Mouse (Mus musculus) megakaryocyte progenitor cell, adult 5-6 weeks (primary cell): ENCODE measurements at regions not wholly inside any gene's neighbourhood (a gene's known extent, or its start where the extent isn't known, plus 50 kb on each side); places are given as distances from the start of the nearest gene placed in this dataset.
"Not testable (repeated sequence)": the region's sequence is repeated elsewhere in the genome, so short reads cannot be mapped to it uniquely, and the experiment has no call there.

Source experiments
- ATAC-seq: replicated peaks from 2 replicates; pipeline ENCODE4 v1.8.0; 2016; ENCODE audit warnings: mild to moderate bottlenecking, moderate TSS enrichment, inconsistent platforms; ENCODE audit not compliant: poor library complexity

- ATAC-seq: no peak
Measured at GRCm38 (mm10) chr10:117567379-117568137, 61.7 kb upstream of the Cpm start.

DNA sequence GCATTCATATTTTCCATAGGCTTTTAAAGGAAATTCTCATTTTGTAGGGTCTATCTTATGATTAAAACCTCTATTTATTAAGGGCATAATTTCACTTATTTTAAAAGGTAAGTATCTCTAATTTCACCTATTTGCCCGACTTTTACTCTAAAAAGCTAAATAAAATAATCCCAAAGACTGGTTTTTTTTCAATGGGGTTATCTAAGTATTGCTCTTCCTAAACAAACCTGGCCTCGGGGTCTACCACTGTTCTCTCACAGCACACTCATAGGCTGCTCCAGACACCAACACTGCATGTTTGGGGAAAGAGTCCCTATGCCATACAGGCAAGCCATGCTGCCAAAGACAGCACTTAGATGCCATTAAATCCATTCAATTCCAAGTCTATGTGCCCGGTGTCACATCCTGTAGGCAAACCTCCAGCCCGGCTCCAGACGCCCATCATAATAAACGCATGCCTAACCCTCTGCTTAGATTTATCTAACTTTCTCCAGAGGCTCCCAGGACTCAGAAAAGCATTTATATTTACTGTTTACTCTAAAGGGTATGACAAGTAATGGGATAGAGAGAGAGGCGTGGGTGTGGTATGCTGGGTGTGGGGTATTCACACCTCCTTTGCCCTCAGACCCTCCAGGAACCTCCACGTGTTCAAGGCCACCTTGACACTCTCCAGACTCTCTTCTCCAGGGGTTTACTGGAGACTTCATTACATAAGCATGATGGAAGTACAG is 62.5 kb upstream of the Cpm start:
- no peak for ATAC-seq

DNA sequence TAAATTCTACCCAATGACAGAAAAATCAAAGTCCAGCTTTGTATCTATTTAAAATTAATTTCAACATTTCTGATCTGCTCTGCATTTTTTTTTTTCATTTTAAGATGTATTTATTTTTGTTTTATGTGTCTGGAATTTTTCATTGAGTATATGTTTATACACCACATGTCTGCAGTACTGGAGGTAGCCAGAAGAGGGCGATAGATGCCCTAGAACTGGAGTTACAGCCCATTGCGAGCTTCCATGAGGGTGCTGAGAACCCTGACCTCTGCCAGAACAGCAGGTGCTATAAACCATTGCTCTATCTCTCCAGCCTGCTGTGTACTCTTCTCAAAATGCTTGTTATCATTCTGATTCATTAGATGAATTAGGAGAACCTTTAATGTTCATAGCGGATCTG is 63.1 kb upstream of the Cpm start:
- no peak for ATAC-seq

GRCm38 (mm10) chr10:117565529-117566086 is 63.7 kb upstream of the Cpm start:
- ATAC-seq: no peak

DNA sequence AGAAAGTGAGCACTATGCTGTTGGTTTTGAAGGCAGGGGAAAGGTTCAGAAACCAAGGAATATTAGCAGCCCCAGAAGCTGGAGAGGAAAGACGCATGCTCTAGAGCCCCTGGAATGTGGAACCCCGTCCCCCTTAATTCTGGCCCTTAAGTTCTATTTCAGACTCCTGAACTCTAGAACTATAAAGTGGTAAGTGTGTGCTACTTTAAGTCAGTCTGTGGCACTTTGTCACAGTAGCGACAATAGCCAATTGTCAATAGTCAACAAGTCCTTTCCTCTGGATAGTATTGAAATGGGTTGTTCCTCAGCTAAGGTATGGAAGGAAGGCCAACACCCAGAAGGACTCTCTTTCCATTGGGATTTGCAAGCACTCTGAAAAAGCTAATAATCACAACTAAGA is 64.2 kb upstream of the Cpm start:
- ATAC-seq: no peak

DNA sequence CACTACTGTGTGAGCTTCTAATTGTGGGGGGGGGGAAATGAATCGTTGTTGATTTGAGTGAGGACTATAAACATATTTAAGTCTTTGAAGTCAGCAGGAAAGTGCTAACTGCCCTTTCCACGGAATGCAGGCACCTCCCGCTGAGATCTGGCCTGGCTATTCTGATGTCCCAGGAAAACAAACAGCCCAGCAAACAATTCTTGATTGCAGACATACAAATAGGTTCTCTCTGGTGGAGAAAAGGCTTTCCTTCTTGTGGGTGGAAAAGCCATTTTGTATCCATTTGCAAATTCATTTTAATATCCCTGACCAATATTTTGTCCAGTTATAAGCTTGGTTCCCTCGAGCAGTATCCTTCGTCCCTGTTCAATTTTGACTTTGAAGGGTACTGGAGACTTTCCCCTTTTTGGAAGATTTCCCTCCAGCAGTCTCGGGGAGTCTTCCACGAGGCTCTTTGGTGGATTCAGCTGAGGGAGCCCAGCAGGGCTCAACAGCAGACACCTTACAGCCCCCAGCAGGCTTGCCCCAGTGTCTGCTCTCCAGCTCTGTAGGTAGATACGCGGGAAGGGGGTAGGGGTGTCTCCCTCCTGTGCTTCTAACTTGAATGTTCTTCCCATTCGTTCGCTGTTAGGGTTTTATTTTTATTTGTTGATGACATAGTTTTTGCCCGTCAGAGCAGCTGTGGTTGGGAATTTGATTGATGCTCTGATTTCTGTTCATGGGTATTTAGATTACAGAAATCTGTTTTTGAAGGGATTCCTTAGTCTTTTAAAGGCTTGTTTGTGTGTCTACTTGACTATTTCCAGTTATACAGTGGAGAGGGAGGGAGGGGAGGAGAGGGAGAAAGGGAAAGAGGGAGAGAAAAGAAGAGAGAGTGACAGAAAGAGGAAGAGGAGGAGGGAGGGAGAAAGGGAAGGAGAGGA is 64.9 kb upstream of the Cpm start:
- no peak for ATAC-seq

DNA sequence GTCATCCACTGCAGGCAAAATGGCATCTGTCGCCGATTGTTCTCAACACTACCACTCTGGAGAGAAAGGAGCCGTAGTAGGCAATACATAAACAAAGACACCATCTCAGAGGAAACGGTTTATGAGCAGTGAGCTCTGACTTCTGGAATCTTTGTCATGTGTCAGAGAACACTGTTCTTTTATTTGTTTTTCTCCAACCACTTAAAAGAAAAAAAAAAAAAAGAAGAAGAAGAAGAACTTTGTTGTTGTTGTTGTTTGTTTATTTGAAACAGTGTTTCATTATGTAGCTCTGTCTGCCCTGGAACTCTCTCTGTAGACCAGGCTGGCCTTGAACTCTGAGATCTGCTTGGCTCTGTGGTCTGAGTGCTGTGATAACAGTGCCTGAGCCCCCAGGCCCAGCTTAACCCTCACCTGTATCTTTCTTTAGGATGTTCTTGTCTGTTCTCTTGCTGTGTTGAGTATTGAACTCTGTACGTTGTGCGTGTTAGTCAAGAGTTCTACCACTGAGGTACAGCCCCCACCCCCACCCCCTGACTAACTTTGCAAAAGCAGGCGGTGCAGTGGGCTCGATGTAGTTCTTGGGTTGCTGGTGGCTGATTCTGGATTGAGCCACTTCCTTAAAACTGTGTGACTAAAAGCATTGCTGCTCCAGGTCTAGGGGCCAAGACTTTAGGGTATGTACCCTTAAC is 65.7 kb upstream of the Cpm start:
- ATAC-seq: no peak

- not testable (repeated sequence) for ATAC-seq
Measured at GRCm38 (mm10) chr10:117562850-117563248, 66.5 kb upstream of the Cpm start.

DNA sequence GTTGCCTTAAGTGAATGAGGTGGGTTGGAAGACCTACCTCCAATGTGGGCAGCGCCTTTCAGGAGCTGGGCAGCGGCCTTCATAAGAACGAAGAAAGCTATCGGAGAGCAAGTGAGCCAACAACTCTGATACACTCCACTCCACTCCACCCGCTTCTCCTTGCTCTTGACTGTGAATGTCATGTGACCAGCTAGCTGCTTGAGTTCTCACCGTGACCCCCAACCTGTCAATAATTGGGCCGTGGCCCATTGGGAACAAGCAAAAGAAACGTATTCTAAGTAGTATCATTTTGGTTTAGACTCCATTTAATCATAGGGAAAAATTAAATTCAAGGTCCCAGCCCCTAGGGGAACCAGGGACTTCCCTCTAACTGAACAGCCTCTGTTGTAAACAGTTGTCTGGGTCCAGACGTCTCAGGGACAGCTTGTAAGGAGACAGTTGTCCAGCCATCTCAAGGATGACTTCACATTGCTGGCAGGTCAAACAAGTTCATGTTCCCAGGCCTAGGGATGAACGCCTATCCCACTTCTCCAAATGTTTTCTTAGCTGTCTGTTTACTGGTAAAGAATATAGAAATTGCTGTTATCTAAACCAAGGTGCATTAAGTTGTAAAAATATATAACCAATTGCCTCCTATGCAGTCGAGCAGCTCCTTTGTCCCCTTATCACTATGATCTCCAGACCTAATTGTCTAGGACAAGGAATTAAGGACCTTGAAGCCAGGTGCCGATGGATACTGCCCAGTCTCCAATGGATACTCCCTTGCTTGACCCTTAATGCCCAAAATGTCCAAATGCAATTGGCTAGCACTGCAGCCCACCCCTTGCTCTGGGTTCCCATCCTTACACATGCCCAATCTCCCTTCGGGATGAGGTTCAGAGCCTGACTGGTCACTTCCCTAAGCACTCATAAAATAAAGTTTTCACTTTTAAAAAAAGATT is 67.1 kb upstream of the Cpm start:
- ATAC-seq: no peak

DNA sequence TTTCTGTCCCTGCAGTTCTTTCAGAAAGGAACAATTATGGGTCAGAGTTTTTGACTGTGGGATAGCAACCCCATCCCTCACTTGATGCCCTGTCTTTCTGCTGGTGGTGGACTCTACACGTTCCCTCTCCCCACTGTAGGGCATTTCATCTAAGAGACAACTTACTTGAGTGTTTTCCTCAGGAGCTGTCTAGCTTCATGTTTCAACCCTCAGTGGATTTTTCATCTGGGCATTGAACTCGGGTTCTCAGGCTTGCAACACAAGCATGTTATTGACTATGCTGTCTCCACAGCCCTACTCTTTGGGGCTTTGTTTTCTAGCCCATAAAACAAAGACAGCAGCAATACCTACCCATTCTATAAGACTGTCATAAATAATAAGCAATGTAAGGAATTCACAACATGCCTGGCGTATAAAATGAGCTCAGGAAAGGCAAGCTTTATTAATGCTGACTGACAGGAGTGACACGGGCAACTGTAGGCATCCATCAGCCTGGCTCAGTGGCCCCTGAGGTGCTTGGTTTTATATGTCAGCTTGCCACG is 68.0 kb upstream of the Cpm start:
- no peak for ATAC-seq

GRCm38 (mm10) chr10:117560396-117561278 is 68.7 kb upstream of the Cpm start:
- no peak for ATAC-seq

DNA sequence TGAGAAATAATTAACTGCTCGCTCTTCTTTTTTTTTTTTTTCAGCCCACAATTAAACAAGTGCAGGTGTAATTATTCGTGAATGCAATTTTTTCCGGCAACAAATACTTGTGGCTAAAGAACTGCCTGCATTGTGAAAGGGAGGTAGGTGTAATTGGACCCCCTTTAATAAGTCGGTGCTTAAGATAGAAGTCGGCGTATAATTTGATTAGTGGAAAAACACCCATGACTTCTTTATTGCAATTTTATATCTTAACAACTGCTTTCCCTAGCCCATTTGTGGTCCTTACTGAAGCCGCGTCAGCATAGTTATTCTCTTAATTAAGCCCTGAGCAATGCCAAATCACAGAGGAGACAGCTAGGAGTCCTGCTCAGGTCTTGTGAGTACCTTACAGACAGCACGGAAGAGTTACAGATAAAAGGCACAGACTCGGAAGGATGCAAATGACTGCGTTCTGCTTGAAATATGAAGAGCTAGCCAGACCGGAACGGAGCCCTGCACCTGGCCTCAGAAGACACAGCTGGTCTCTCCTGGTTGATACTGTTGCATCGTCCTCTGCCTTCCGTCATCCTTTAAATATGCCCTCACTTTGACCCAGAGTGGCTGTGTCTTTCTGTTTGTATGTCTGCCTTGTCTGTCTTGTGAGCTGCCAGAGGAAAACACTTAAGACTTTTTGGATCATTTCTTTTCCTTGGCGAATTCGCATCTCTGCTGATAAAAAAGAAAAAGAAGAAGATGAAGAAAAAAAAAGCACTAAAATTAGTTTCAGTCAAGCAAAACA is 69.5 kb upstream of the Cpm start:
- no peak for ATAC-seq

- ATAC-seq: no peak
Measured at GRCm38 (mm10) chr10:117558891-117559614, 70.2 kb upstream of the Cpm start.

DNA sequence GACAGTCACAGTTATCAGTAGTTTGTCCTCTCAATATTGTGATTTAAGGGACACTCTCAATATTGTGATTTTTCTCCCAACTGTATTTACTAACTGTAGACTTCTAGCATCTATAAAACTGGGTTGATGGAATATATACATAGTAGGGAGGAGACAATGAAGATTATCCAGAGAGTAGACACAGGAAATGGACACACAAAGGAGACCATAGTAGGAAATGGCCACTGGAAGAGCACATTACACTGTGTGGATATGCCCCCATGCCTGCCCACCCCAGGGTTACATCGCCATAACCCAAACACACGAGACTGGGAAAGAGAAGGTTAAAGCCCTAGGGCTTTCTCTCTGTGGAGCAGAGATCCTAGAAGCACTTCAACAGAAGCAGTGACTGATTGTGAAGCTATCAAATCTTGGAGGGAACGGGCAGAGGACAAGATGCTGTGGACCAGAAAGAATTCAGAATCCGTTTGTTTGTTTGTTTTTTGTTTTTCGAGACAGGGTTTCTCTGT is 71.0 kb upstream of the Cpm start:
- no peak for ATAC-seq

DNA sequence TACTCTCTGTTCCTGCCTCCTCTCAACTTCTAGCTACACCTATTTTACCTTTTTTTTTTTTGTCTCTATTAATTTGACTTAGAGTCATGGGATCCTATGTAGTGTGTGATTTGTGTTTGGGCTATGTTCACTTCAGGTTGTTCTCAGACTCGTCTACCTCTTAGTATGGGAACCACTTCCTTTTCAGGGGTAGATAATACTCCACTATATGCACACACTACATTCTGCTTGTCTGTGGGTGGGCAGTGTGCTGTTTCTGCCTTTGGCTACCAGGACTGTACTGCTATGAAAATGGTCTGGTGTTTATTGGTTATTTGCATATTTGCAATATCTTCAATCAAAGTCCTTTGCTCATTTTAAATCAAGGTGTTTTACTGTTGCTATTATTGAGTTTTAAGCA is 71.6 kb upstream of the Cpm start:
- no peak for ATAC-seq

DNA sequence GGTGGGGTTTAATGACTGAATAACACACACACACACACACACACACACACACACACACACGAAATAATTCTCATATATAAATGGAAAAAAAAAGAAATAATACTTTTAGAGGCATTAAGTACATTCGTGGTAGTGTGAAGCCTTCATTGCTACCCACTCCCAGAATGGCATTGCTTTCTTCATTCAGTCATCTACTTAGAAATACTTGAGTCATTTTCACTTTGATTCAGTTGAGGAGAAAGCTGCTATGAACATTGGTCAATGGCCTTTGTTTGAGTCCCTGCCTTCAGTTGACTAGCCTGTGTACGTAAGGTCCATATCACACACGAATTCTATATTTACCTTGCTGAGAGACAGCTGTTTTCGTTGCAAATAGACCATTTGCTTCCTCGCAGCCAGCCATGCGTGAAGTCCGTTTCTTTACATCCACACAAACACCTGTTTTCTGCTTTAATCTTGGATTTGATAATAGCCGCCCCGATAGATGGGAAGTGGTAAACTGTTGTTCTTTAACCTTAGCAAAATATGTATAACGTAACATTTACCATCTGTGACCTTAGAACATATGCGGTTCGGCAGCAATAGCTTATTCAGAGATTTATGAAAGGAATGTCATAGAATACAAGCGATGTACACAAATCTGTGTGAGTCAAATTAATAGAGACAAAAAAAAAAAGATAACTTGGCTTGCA is 72.3 kb upstream of the Cpm start:
- no peak for ATAC-seq
